Mouse (Mus musculus): ENCODE results near the gene Mgst1. TPM values are rescaled to one million over a fixed set of nuclear protein-coding genes. Genes with fewer than 3 reads are reported as not detected.

Gene Mgst1
- 411 and 435 TPM in 2 replicates for polyA plus RNA-seq (2012; rRNA removed)

GRCm38 (mm10) chr6:138139930-138140329 is at the start of gene Mgst1:
Gene Mgst1 (plus strand): TSS chr6:138140316.
- no peaks in the 10 kb centered on the region for H3K27me3 ChIP-seq (replicated peaks; ENCODE audit: control insufficient read depth, insufficient read depth, low read length)
- under 1% methylated on average over 5 of the region's 5 CpGs for whole genome bisulfite sequencing
- H3K4me3 ChIP-seq (ENCODE audit: insufficient read depth, low read depth, low read length): peak within 1 kb of the TSS; percentile 73
- no peak for TF ChIP-seq POLR2A (IDR thresholded peaks at IDR 0.05; ENCODE audit: low read depth, low read length)
- no peak for TF ChIP-seq CTCF (conservative IDR thresholded peaks at IDR 0.05; ENCODE audit: insufficient read depth, insufficient read length, low read depth, low read length)
- peaks cover 4% of the 10 kb centered on the region for H3K4me1 ChIP-seq (ENCODE audit: control insufficient read depth, insufficient read depth, low read length)
- H3K36me3 ChIP-seq (ENCODE audit: control insufficient read depth, insufficient read depth, low read length): no peaks in the 10 kb centered on the region
- no peak for DNase-seq
- peak within 1 kb of the TSS; percentile 37 for H3K27ac ChIP-seq (ENCODE audit: insufficient read depth, low read depth, low read length)

GRCm38 (mm10) chr6:138092432-138092831 is 47.7 kb upstream of the Mgst1 start:
- Histone ChIP-seq H3K27me3 (replicated peaks; ENCODE audit: control insufficient read depth, insufficient read depth, low read length) (no peaks in the 10 kb centered on the region; the same call in 1 of the 2 replicates), H3K36me3 (ENCODE audit: control insufficient read depth, insufficient read depth, low read length) (no peaks in the 10 kb centered on the region), H3K27ac (ENCODE audit: insufficient read depth, low read depth, low read length) (no peak overlapping the region), H3K4me3 (ENCODE audit: insufficient read depth, low read depth, low read length) (no peak overlapping the region), H3K4me1 (ENCODE audit: control insufficient read depth, insufficient read depth, low read length) (no peaks in the 10 kb centered on the region)
- TF ChIP-seq POLR2A (IDR thresholded peaks at IDR 0.05; ENCODE audit: low read depth, low read length): no peak
- TF ChIP-seq CTCF (conservative IDR thresholded peaks at IDR 0.05; ENCODE audit: insufficient read depth, insufficient read length, low read depth, low read length): no peak
- 82% methylated on average over 7 of the region's 7 CpGs for WGBS
- DNase-seq: no peak

- no peak for DNase-seq
- no peaks in the 10 kb centered on the region for H3K36me3 ChIP-seq (ENCODE audit: control insufficient read depth, insufficient read depth, low read length)
- TF ChIP-seq CTCF (conservative IDR thresholded peaks at IDR 0.05; ENCODE audit: insufficient read depth, insufficient read length, low read depth, low read length) (no peak), POLR2A (IDR thresholded peaks at IDR 0.05; ENCODE audit: low read depth, low read length) (no peak)
- 77% methylated on average over 3 of the region's 3 CpGs for WGBS
- H3K27me3 ChIP-seq (replicated peaks; ENCODE audit: control insufficient read depth, insufficient read depth, low read length): no peaks in the 10 kb centered on the region
- H3K4me1 ChIP-seq (ENCODE audit: control insufficient read depth, insufficient read depth, low read length): no peaks in the 10 kb centered on the region
- no peak overlapping the region for H3K27ac ChIP-seq (ENCODE audit: insufficient read depth, low read depth, low read length)
- H3K4me3 ChIP-seq (ENCODE audit: insufficient read depth, low read depth, low read length): no peak overlapping the region
Observed at GRCm38 (mm10) chr6:138095060-138095459, 45.1 kb upstream of the Mgst1 start.

GRCm38 (mm10) chr6:138099646-138100045 is 40.5 kb upstream of the Mgst1 start:
- no peak for DNase-seq
- WGBS: 47% methylated on average over 3 of the region's 3 CpGs
- no peak overlapping the region for H3K4me3 ChIP-seq (ENCODE audit: insufficient read depth, low read depth, low read length)
- H3K27ac ChIP-seq (ENCODE audit: insufficient read depth, low read depth, low read length): no peak overlapping the region
- TF ChIP-seq CTCF (conservative IDR thresholded peaks at IDR 0.05; ENCODE audit: insufficient read depth, insufficient read length, low read depth, low read length) (no peak), POLR2A (IDR thresholded peaks at IDR 0.05; ENCODE audit: low read depth, low read length) (no peak)
- no peaks in the 10 kb centered on the region for H3K4me1 ChIP-seq (ENCODE audit: control insufficient read depth, insufficient read depth, low read length)
- H3K36me3 ChIP-seq (ENCODE audit: control insufficient read depth, insufficient read depth, low read length): no peaks in the 10 kb centered on the region
- H3K27me3 ChIP-seq (replicated peaks; ENCODE audit: control insufficient read depth, insufficient read depth, low read length): no peaks in the 10 kb centered on the region

GRCm38 (mm10) chr6:138101843-138102242 is 38.3 kb upstream of the Mgst1 start:
- DNase-seq: no peak
- Histone ChIP-seq H3K27me3 (replicated peaks; ENCODE audit: control insufficient read depth, insufficient read depth, low read length) (no peaks in the 10 kb centered on the region), H3K4me3 (ENCODE audit: insufficient read depth, low read depth, low read length) (no peak overlapping the region), H3K27ac (ENCODE audit: insufficient read depth, low read depth, low read length) (no peak overlapping the region), H3K4me1 (ENCODE audit: control insufficient read depth, insufficient read depth, low read length) (no peaks in the 10 kb centered on the region), H3K36me3 (ENCODE audit: control insufficient read depth, insufficient read depth, low read length) (no peaks in the 10 kb centered on the region)
- 91% methylated on average over 4 of the region's 4 CpGs for whole genome bisulfite sequencing
- TF ChIP-seq CTCF (conservative IDR thresholded peaks at IDR 0.05; ENCODE audit: insufficient read depth, insufficient read length, low read depth, low read length): no peak
- no peak for TF ChIP-seq POLR2A (IDR thresholded peaks at IDR 0.05; ENCODE audit: low read depth, low read length)

- no peak overlapping the region for H3K4me3 ChIP-seq (ENCODE audit: insufficient read depth, low read depth, low read length)
- TF ChIP-seq POLR2A (IDR thresholded peaks at IDR 0.05; ENCODE audit: low read depth, low read length) (no peak), CTCF (conservative IDR thresholded peaks at IDR 0.05; ENCODE audit: insufficient read depth, insufficient read length, low read depth, low read length) (no peak)
- H3K4me1 ChIP-seq (ENCODE audit: control insufficient read depth, insufficient read depth, low read length): no peaks in the 10 kb centered on the region
- 59% methylated on average over 7 of the region's 7 CpGs for WGBS
- no peaks in the 10 kb centered on the region for H3K27me3 ChIP-seq (replicated peaks; ENCODE audit: control insufficient read depth, insufficient read depth, low read length)
- DNase-seq: no peak
- no peak overlapping the region for H3K27ac ChIP-seq (ENCODE audit: insufficient read depth, low read depth, low read length)
- H3K36me3 ChIP-seq (ENCODE audit: control insufficient read depth, insufficient read depth, low read length): no peaks in the 10 kb centered on the region
Observed at GRCm38 (mm10) chr6:138102940-138103339, 37.2 kb upstream of the Mgst1 start.

GRCm38 (mm10) chr6:138104559-138104958 is 35.6 kb upstream of the Mgst1 start:
- no peak overlapping the region for H3K27ac ChIP-seq (ENCODE audit: insufficient read depth, low read depth, low read length)
- TF ChIP-seq CTCF (conservative IDR thresholded peaks at IDR 0.05; ENCODE audit: insufficient read depth, insufficient read length, low read depth, low read length): no peak
- TF ChIP-seq POLR2A (IDR thresholded peaks at IDR 0.05; ENCODE audit: low read depth, low read length): no peak
- no peaks in the 10 kb centered on the region for H3K36me3 ChIP-seq (ENCODE audit: control insufficient read depth, insufficient read depth, low read length)
- H3K4me3 ChIP-seq (ENCODE audit: insufficient read depth, low read depth, low read length): no peak overlapping the region
- H3K27me3 ChIP-seq (replicated peaks; ENCODE audit: control insufficient read depth, insufficient read depth, low read length): no peaks in the 10 kb centered on the region
- DNase-seq: no peak
- no peaks in the 10 kb centered on the region for H3K4me1 ChIP-seq (ENCODE audit: control insufficient read depth, insufficient read depth, low read length)

All from kidney, adult 2 months (tissue).